Mouse (Mus musculus) testis, postnatal 14 days (tissue): ENCODE data around the gene Ticam1.
"Not testable (repeated sequence)": the region's sequence is repeated elsewhere in the genome, so short reads cannot be mapped to it uniquely, and the experiment has no call there.

Source experiments
- DNase-seq: peaks from one replicate; pipeline ENCODE4 v3.0.0; 2021; ENCODE audit warnings: low spot score

Gene Ticam1

GRCm38 (mm10) chr17:56262645-56263094, 13.9 kb downstream of the Ticam1 start:
- no peak for DNase-seq

- no peak for DNase-seq
These were observed 15.4 kb downstream of the Ticam1 start for GRCm38 (mm10) chr17:56261166-56261565.

DNA sequence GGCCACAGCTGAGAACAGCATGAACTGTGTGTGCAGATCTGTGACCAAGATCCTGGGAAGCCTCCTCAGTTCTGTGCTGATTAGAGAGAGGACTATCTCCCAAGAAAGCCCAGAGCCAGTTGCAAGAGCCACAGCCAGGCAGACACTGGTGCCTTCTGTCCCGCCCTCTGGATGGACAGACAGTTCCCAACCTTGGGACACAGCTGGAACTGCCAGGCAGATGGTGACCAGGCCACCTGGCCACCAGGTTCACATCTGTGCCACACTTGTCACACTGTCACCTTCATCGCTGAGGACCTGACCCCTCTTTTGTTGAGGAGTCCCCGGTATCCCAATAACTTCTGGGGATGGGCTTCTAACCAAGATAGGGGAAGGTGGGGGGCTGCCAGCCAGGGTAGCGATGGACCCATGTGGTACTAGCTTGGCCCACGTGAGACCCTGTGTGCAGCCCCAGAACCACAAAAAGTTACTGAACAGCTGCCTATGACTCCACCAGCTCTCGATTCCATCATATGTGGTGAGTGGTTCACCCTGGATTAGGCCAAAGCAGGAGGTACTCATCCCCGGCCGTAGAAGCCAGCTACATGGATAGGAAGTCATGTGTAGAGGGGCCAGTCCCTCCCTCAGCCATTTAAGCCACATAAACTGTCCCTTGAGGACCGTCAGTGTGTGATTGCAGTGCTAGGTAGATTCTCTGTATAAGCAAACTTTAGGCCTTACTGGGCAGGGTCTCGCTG, 17.1 kb downstream of the Ticam1 start:
- no peak for DNase-seq

GRCm38 (mm10) chr17:56258812-56259211, 17.8 kb downstream of the Ticam1 start:
- not testable (repeated sequence) for DNase-seq

DNA sequence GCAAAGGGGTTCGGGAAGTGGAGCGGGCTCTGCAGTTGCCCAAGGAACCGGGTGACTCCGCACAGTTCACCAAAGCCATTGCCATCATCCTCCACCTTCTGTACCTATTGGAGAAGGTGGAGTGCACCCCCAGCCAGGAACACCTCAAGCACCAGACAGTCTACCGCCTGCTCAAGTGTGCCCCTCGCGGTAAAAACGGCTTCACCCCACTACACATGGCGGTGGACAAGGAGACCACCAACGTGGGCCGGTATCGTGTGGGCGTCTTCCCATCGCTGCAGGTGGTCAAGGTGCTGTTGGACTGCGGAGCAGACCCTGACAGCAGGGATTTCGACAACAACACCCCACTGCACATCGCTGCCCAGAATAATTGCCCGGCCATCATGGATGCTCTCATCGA, 18.3 kb downstream of the Ticam1 start:
- not testable (repeated sequence) for DNase-seq

DNA sequence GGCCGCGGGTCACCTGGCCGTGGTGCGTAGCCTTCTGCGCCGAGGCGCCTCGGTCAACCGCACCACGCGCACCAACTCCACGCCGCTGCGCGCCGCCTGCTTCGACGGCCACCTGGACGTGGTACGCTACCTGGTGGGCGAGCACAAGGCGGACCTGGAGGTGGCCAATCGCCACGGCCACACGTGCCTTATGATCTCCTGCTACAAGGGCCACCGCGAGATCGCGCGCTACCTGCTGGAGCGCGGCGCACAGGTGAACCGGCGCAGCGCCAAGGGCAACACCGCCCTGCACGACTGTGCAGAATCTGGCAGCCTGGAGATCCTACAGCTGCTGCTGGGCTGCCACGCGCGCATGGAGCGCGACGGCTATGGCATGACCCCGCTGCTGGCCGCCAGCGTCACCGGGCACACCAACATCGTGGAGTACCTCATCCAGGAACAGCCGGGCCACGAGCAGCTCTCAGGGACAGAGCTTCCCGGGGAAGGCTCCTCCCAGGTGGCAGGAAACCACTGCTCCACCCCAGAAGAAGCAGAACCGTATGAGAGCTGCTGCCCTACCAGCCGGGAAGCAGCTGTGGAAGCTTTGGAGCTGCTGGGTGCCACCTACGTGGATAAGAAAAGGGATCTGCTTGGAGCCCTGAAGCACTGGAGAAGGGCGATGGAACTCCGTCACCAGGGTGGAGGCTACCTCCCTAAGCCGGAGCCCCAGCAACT, 19.2 kb downstream of the Ticam1 start:
- DNase-seq = no peak

GRCm38 (mm10) chr17:56256239-56256881, 20.2 kb downstream of the Ticam1 start, which contains the start of gene Fem1a:
Gene Fem1a, plus strand, starts transcription at chr17:56256810.
- DNase-seq = peak; percentile 96

DNA sequence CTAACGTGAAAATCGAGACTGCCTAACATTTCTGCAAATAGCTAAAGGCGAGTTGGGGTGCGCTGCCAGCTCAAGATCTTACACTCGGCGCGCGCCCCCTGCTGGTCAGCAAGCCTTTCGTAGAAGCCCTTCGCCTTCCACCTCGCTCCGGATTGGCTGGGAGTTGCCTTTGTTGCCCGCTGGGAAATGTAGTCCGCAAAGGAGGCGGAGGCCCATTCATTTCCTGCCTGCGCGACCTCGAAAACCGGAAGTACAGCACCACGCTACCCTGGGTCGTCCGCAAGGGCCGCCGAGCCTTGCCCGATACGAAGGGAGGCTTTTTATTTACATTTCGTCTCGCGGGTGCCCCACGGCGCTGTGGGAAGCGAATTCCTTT, 20.7 kb downstream of the Ticam1 start:
- DNase-seq = peak; percentile 97

GRCm38 (mm10) chr17:56255429-56255828, 21.2 kb downstream of the Ticam1 start:
- no peak for DNase-seq

GRCm38 (mm10) chr17:56254695-56255094, 21.9 kb downstream of the Ticam1 start:
- no peak for DNase-seq

DNA sequence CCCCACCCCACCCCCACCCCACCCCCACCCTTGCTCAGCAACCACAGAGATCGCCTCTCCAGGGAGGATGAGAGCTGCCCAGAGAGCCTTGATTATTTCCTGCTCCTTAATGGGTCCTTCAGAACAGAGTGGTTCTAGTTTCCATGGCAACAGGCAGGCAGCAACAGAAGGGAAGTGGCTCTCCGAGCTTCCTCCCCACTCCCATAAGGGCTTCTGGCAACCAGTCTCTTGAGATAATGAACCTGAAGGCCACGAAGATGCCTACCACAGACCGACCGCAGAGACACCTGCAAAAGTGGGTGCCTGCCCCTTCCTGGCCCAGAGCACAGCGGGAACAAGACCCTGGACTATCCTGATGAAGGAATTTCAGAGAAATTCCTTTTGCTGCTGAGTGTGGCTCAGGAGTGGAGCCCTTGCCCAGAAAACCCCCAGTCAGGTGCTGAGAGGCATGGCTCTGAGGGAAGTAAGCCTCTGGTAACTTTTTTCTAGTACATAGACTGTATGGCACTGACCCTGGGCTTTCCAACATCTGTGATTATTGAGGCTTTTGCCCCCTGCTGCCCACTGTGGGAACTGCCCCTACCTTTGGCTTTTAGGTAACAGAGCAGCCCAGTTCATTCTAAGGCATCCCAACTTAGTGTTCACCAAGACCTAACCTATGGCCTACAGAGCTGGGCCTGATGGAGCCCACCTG, 25.3 kb downstream of the Ticam1 start:
- DNase-seq = peak; percentile 53

- no peak for DNase-seq
These were observed 31.0 kb downstream of the Ticam1 start for GRCm38 (mm10) chr17:56245608-56246007.

DNA sequence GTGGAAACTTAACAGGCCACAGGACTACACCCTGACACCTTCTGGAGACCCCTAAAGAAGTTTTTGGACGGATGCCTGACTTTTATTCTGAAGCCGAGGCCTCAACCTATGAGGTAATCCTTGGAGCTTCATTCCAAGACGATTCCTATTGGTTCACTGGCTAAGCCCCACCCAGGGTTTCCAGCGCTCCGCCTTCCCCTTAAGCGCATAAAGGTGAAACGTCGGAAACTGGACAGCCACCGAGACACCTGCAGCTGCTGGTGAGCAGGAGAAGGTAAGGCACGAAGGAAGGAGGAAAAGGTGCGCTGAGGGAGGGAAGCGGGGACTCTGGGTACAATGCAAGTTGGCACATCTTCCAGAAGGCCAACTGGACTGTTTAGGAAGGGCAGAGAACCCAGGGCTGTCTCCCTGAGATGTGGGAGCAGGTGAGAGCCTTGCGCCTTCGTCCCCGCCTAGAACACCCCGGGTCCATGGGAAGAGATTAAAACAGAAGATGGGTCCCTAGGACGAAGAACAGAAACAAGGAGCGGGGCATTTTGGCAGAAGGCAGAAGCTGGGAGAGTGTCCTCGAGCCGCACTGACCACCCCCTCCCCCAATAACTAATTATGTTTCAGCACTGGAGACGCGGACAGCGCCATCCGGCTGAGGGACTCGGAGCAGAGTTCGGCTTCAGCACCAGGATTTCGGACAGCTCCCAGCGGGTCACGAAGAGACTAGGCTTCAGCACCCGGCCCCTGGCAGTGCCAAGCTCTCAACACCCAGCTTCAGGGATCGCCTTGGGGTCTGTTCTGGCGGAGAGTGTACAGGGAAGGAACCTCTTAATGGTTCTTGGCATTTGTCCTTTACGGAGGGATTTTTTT, 34.8 kb downstream of the Ticam1 start:
- DNase-seq = peak; percentile 86

DNA sequence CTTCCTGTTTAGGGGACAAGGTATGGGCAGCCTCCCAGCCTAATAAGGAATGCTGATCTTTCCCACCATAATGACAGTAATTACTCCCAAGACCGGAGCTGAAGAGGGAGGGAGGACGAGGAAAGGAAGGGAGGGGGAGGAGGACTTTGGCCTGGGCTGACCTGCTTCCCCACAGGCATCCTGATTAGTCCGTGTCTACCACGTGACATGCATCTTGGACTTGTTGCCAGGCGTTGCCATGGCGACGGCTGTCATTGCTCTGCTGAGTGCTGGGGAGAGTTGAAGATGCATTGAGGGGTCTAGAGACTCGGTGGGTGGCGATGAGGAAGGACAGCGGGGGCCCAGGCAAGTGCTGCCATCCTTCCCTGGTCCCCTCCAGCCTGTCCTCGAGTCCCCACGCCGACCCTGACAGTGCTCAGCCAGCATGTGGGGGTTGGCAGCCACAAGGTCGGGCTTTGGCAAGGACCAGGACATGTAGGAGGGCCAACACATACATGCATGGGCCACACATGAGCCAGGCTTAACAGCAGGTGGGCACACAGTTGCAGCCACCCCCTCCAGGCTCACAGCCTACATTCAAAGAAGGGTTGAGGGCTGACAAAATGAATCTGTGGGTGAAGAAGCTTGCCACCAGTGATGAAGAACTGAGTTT, 42.6 kb downstream of the Ticam1 start:
- peak; percentile 47 for DNase-seq

DNA sequence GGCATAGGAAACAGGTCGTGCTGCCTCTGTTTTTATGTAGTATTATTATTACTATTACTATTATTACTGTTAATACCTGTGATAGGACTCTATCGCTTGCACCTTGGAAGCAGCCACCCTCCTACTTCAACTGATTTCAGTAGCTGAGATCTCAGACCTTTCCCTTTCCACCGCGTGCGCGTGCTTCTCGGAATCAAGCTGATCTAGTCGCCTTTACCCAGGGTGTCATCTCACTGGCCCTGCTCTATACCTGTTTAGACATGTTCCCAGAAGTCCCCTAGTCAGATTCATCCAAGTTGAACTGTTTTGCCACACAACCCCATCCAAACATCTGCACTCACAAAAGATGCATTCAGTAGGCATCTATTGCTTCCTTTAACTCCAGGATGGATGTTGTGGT, 43.2 kb downstream of the Ticam1 start:
- DNase-seq = no peak

DNA sequence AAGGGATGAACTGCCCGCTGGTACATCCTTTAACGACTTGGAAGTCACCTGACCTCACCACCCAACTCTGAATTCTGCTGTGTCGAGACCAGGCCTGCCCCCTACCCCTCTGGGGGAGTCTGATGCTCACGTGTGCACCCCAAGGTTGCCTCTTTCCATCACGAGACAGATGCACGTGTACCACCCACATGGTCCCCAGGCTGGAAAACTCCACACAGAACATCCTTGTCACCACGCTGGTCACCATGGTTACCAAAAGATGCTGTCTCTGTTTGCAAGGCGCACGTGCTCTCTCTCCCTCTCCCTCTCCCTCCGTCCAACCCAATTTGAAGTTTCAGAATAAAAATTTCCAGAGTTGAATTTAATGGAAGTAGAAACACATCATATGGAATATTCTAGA, 46.6 kb downstream of the Ticam1 start:
- no peak for DNase-seq

GRCm38 (mm10) chr17:56226566-56226965, 50.0 kb downstream of the Ticam1 start:
- DNase-seq = no peak

DNA sequence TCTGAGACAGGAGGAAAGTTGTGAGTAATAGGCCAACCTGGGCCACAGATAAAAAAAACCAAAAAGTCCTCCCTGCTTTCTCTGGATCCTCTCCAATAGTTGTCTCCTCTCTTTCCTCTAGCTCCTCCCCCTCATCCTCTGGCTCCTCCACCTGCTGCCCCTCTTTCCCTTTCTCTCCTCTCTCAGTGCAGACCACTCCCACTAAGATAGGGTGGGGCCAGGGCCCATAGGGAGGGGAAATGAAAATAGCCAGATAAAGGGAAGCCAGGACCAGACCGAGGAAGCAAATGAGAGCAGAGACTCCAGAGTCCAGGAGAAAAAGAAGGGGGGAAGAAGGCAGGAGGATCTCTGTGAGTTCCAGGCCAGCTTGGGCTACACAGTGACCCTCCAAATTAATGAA, 51.7 kb downstream of the Ticam1 start:
- no peak for DNase-seq

DNA sequence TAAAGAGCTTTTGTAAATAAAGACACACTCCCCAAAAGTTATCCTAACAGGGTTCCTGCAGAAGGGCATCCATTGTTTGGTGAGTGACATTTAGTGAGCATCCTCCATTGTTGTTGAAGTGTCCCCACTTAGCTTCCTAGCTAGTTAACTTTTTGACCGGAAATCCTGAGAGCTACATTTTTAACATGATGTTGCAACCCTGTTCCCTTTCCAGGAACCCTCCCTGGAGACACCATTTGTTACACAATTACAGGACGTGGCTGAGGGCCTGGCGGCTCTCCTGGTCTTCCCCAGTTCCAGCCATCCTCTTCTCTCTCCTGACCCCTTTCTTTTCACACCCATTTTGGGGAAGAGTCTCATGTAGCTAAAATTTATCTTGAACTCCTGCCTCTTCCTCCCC, 56.8 kb downstream of the Ticam1 start:
- DNase-seq = peak; percentile 65
